ENCODE assay signal across 22 mouse cellular contexts in genomic region chr12:38986346-38986745, GRCm38 (mm10).
DNase-seq lines count a peak whose midpoint lies in the region; ATAC-seq and TF ChIP-seq lines count a peak whose summit lies in the region.
"Had no signal": no experiment of that assay in that cellular context is flagged by ENCODE, and none has a peak within 500 bp of the region (broad histone marks: within the 10 kb centered on the region; RNA-seq: fewer than 3 reads in every experiment).

No protein-coding gene starts in this region.

- H3K9ac ChIP-seq in embryonic facial prominence, embryonic 14.5 days (ENCODE audit: low read depth, low read length) = no peak overlapping the region
- H3K9ac ChIP-seq: embryonic facial prominence, embryonic 12.5 days; embryonic facial prominence, embryonic 15.5 days; forebrain, embryonic 12.5 days had no signal

- no peak overlapping the region for H3K27ac ChIP-seq in embryonic facial prominence, embryonic 14.5 days (replicated peaks; ENCODE audit: low read depth, low read length)
- H3K27ac ChIP-seq in embryonic facial prominence, embryonic 10.5 days (replicated peaks) = no peak overlapping the region
- H3K27ac ChIP-seq: embryonic facial prominence, embryonic 12.5 days; embryonic facial prominence, embryonic 15.5 days; forebrain, embryonic 10.5 days; forebrain, embryonic 12.5 days had no signal

- no peaks in the 10 kb centered on the region for H3K27me3 ChIP-seq in embryonic facial prominence, embryonic 14.5 days (replicated peaks; ENCODE audit: control insufficient read depth, insufficient read depth, low read length)
- H3K27me3 ChIP-seq in embryonic facial prominence, embryonic 10.5 days (replicated peaks; ENCODE audit: low read depth, poor library complexity, severe bottlenecking) = no peaks in the 10 kb centered on the region
- no peaks in the 10 kb centered on the region for H3K27me3 ChIP-seq in C2C12 (ENCODE audit: control insufficient read depth, insufficient read depth, insufficient read length)
- no peaks in the 10 kb centered on the region for H3K27me3 ChIP-seq in myocyte (ENCODE audit: control insufficient read depth, insufficient read depth, insufficient read length)
- H3K27me3 ChIP-seq: embryonic facial prominence, embryonic 12.5 days; embryonic facial prominence, embryonic 15.5 days; forebrain, embryonic 12.5 days had no signal

- H3K36me3 ChIP-seq in embryonic facial prominence, embryonic 14.5 days (ENCODE audit: control insufficient read depth, insufficient read depth, low read length) = no peaks in the 10 kb centered on the region
- no peaks in the 10 kb centered on the region for H3K36me3 ChIP-seq in embryonic facial prominence, embryonic 10.5 days (replicated peaks)
- H3K36me3 ChIP-seq in C2C12 (ENCODE audit: control insufficient read depth, insufficient read depth) (no peaks in the 10 kb centered on the region), myocyte (ENCODE audit: control insufficient read depth, insufficient read depth) (no peaks in the 10 kb centered on the region)
- H3K36me3 ChIP-seq: embryonic facial prominence, embryonic 12.5 days; embryonic facial prominence, embryonic 15.5 days; forebrain, embryonic 10.5 days; forebrain, embryonic 12.5 days had no signal

- TF ChIP-seq POLR2A in myocyte (IDR thresholded peaks at IDR 0.05; ENCODE audit: insufficient read length, low read depth) = no peak

- H3K79me2 ChIP-seq in C2C12 (ENCODE audit: control insufficient read depth, insufficient read depth) (no peaks in the 10 kb centered on the region), myocyte (ENCODE audit: control insufficient read depth, insufficient read depth) (no peaks in the 10 kb centered on the region)

- no peak overlapping the region for H3K4me3 ChIP-seq in embryonic facial prominence, embryonic 14.5 days (ENCODE audit: low read depth, low read length)
- H3K4me3 ChIP-seq in embryonic facial prominence, embryonic 10.5 days = no peak overlapping the region
- H3K4me3 ChIP-seq in C2C12 (ENCODE audit: insufficient read depth, poor library complexity, severe bottlenecking) (no peak overlapping the region), myocyte (no peak overlapping the region)
- H3K4me3 ChIP-seq: embryonic facial prominence, embryonic 12.5 days; embryonic facial prominence, embryonic 15.5 days; erythroblast, embryonic 14.5 days; forebrain, embryonic 10.5 days; forebrain, embryonic 12.5 days had no signal

- H3ac ChIP-seq in C2C12 (ENCODE audit: control insufficient read depth, insufficient read length, low read depth) (no peak overlapping the region), myocyte (ENCODE audit: control insufficient read depth, insufficient read length) (no peak overlapping the region)

- WGBS in embryonic facial prominence, embryonic 14.5 days = 77% methylated on average over 3 of the region's 3 CpGs
- 85% methylated on average over 3 of the region's 3 CpGs for WGBS in embryonic facial prominence, embryonic 10.5 days

- peak; percentile 11 for DNase-seq in embryonic facial prominence, embryonic 14.5 days (ENCODE audit: low spot score)
- no peak for DNase-seq in embryonic facial prominence, embryonic 10.5 days (ENCODE audit: low spot score)
- no peak for DNase-seq in cerebellum, adult 9-11 months
- DNase-seq: adrenal gland, adult 2 months; adrenal gland, postnatal 10 days; adrenal gland, postnatal 25 days; B cell, adult 2 months; cerebellum, adult 11-12 months; cerebellum, adult 2 months; cerebellum, adult 9-10 months; cerebellum, postnatal 14 days; cerebellum, postnatal 36 days; embryo, embryonic 11 days had no signal

- H3K4me1 ChIP-seq in embryonic facial prominence, embryonic 14.5 days (ENCODE audit: control insufficient read depth, insufficient read depth, low read length) = no peaks in the 10 kb centered on the region
- H3K4me1 ChIP-seq in embryonic facial prominence, embryonic 10.5 days = no peaks in the 10 kb centered on the region
- H3K4me1 ChIP-seq: embryonic facial prominence, embryonic 12.5 days; embryonic facial prominence, embryonic 15.5 days; forebrain, embryonic 12.5 days had no signal

- no peak for TF ChIP-seq CTCF in C2C12 (IDR thresholded peaks at IDR 0.05; ENCODE audit: control insufficient read depth, insufficient read depth, insufficient read length)

- no peaks in the 10 kb centered on the region for H3K9me3 ChIP-seq in embryonic facial prominence, embryonic 14.5 days (ENCODE audit: control insufficient read depth, low read length)
- H3K9me3 ChIP-seq in embryonic facial prominence, embryonic 10.5 days = no peaks in the 10 kb centered on the region
- H3K9me3 ChIP-seq: embryonic facial prominence, embryonic 12.5 days; embryonic facial prominence, embryonic 15.5 days; forebrain, embryonic 10.5 days; forebrain, embryonic 12.5 days had no signal

- no peak for ATAC-seq in embryonic facial prominence, embryonic 14.5 days (ENCODE audit: low read depth)
- ATAC-seq: forebrain, embryonic 14.5 days; forebrain, embryonic 16.5 days had no signal

- H3K79me3 ChIP-seq in C2C12 (ENCODE audit: low read depth) = no peaks in the 10 kb centered on the region

- no peak overlapping the region for H3K4me2 ChIP-seq in embryonic facial prominence, embryonic 14.5 days (ENCODE audit: low read depth, low read length)
- H3K4me2 ChIP-seq in myocyte (ENCODE audit: low read depth) = no peak overlapping the region
- H3K4me2 ChIP-seq: embryonic facial prominence, embryonic 12.5 days; embryonic facial prominence, embryonic 15.5 days; forebrain, embryonic 12.5 days had no signal

TF ChIP-seq in C2C12, 6 proteins besides CTCF, POLR2A, EP300 and RAD21:
- TF ChIP-seq MYOG (IDR thresholded peaks at IDR 0.05; ENCODE audit: control insufficient read depth, extremely low read depth, insufficient read length) = no peak
- TF ChIP-seq MYOD1 (IDR thresholded peaks at IDR 0.05; ENCODE audit: control insufficient read depth, insufficient read length, low read depth) = peak; percentile 79
TF ChIP-seq in C2C12: peak in this region for 1.

TF ChIP-seq in myocyte, 11 proteins besides CTCF, POLR2A, EP300 and RAD21:
- TF ChIP-seq CEBPB (IDR thresholded peaks at IDR 0.05; ENCODE audit: insufficient read depth, poor library complexity, severe bottlenecking) (no peak), MYOD1 (IDR thresholded peaks at IDR 0.05; ENCODE audit: control insufficient read depth in 1 of 3, insufficient read length in 2 of 3, low read depth in 2 of 3) (peak in 2 of 3 experiments; percentile 72 to 87), SRF (IDR thresholded peaks at IDR 0.05; ENCODE audit: control insufficient read depth, insufficient read length, low read depth) (no peak)
